Mouse (Mus musculus): ENCODE measurements around the gene Gbx2. TPM values are rescaled to one million over a fixed set of nuclear protein-coding genes. Genes with fewer than 3 reads are reported as not detected.

Gene Gbx2
- total RNA-seq, 2 experiments from 2014 or later: 1.6 TPM; not detected in 1

DNA sequence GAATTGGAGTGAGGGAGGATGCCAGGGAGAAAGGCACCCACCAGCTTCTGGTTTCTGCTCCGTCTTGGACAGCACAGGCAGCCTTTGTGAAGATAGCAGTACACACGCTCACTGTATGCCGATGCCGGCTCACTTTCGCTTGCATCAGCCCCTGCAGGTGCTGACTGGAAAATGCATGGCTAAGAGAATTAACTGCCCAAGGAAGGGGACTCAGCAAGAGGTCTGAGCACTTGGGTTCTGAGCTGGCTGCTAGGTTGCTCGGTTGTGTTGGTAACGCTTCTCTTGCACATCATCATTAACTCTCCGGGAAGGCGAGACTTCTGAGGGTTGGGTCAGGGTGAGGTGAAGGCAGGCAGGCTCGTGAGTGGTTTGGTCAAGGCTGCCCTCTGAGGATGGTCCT, 9.2 kb downstream of the Gbx2 start:
- 0 out of 2 replicates have a peak, but pooled peaks have one; percentile 22 for ATAC-seq (replicated peaks; ENCODE audit: low FRiP score, low TSS enrichment, poor library complexity, severe bottlenecking)

DNA sequence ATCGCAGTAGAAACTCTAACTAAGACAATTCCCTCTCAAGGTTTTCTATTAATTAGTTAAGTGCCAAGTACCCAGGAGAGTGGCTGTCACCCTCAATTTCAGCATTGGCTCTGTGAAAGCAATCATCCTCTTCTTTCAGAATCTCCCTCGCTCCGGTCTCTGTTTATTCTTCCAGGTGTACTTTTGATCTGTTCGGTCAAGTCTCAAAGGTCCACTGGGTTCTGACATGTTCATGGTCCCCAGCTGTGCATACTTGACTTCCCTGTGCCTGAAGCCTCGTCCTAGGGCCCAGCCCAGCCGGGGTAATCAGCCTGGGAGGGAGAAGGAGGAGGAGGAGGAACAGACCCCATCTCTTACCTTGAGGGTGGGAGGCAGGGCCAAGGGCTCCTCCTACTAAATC, 11.8 kb downstream of the Gbx2 start:
- no peak for ATAC-seq (replicated peaks; ENCODE audit: low FRiP score, low TSS enrichment, poor library complexity, severe bottlenecking)

DNA sequence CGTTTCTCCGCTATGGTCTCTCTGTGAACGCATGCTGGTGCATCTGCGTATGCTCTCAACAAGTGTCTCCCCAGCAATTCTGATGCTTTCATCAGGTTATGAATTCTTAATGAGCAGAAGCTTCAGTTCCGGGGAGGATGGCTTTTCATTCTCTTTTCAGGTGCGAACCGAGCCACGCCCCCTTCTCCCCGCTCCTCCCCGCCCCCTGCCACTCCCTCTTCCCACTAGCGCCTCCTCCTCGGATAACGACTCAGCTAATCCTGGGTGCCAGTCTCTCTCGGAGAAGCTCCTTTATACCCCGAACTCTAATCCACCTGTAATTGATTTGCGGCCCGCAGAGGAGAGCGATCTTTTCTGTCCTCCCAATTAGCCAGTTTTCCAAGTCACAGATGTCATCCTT, 12.9 kb downstream of the Gbx2 start:
- no peak for ATAC-seq (replicated peaks; ENCODE audit: low FRiP score, low TSS enrichment, poor library complexity, severe bottlenecking)

GRCm38 (mm10) chr1:89913611-89914010, 17.4 kb downstream of the Gbx2 start:
- no peak for ATAC-seq (replicated peaks; ENCODE audit: low FRiP score, low TSS enrichment, poor library complexity, severe bottlenecking)

DNA sequence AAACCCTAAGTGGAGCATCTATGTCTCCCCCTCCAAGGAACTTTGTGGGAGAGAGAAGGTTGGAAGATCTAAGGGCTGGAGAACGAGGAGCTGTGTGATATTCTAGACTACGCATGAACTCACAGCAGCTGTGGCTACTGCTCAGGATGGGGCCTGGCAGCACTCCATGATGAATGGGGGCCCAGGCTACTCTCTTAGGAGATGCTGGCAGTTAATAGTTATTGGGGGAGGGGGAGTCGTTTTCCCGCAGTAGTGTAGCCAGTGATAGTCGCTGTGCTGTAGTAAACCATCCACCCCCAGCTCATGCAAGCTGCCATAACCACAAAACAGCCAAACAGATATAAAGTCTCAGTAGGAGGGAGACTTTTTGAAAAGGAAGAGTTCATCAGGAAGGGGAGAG, 18.6 kb downstream of the Gbx2 start:
- ATAC-seq (replicated peaks; ENCODE audit: low FRiP score, low TSS enrichment, poor library complexity, severe bottlenecking): no peak

DNA sequence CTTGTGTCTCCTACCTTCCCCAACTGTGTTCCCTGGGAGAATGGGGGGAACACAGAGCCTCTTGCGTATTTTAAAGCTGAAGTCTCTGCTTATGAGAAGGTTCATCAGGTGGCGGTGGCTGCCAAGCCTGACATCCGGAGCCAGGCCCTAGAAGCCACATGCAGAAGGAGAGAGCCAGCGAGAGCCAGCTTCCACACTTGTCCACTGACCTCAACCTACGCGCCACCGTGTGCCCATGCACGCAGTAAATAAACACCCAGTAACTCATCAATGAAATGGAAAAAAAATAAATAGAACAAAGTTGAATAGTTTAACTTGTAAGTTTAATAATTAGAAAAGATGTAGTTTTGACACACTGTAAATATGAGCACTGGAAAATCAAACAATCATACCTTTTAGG, 21.2 kb downstream of the Gbx2 start:
- ATAC-seq (replicated peaks; ENCODE audit: low FRiP score, low TSS enrichment, poor library complexity, severe bottlenecking): no peak

DNA sequence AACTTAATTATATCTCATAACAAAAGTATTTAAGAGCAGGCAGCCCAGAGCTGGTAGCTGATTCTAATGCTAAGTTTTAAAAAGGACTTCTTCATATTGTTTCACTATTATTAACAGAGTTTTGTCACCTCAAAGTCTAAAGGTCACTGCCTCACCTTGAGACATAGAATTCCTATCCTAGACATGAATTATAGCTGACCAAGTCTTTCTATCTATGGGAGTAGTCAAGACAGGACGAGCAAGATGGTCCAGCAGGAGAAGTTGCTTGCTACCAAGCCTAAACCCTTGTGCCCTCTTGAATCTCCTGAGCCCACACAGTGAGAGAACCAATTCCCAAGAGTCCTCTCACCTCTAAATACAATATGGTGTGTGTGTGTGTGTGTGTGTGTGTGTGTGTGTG, 28.3 kb downstream of the Gbx2 start:
- no peak for ATAC-seq (replicated peaks; ENCODE audit: low FRiP score, low TSS enrichment, poor library complexity, severe bottlenecking)

GRCm38 (mm10) chr1:89902236-89902635, 28.7 kb downstream of the Gbx2 start:
- ATAC-seq (replicated peaks; ENCODE audit: low FRiP score, low TSS enrichment, poor library complexity, severe bottlenecking): no peak

DNA sequence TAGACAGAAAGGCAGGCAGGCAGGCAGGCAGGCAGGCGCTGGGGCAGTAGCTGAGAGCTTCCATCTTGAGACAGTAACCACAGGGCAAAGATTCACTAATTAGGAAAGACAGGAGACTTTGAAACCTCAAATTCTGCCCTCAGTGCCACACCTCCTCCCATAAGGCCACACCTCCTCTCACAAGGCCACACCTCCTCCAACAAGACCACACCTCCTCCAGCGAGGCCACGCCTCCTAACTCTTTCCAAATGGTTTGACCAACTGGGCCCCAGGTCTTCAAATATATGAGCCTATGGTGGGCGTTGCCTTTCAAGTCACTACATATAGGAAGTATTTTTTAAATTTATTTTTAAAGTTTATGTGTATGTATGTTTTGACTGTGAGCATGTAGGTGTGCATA, 29.6 kb downstream of the Gbx2 start:
- ATAC-seq (replicated peaks; ENCODE audit: low FRiP score, low TSS enrichment, poor library complexity, severe bottlenecking): no peak

DNA sequence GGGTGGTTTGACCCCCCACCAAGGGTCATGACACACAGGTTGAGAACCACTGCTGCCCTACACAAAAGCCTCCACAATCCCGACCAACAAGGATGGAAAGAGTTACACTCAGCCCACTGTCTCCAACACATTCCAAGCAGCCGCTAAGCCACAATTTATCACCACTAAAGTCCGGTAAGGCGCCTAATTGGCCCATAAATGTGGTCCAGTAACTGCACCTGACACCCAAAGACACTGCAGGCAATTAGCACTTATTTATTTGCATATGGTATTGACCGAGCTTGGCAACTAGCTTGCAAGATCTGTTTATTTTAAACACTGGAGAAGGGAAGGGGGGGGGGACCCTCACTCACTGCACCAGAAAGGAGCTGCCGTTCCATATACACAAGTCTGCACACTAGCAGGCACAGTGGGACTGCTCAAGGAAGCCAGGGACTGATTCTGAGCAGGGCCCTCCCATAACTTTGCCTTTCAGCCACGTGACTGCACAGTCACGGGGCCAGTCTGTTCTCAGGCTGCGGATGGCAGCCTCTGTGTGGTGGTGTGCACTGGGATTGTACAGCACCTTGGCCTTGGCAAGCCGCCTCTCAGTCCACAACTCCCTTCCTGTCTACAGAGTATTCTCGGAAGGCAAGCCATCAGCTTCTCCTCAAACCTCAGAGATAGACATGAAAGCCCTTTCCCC, 31.1 kb downstream of the Gbx2 start:
- no peak for ATAC-seq (replicated peaks; ENCODE audit: low FRiP score, low TSS enrichment, poor library complexity, severe bottlenecking)

GRCm38 (mm10) chr1:89899036-89899435, 31.9 kb downstream of the Gbx2 start:
- no peak for ATAC-seq (replicated peaks; ENCODE audit: low FRiP score, low TSS enrichment, poor library complexity, severe bottlenecking)

DNA sequence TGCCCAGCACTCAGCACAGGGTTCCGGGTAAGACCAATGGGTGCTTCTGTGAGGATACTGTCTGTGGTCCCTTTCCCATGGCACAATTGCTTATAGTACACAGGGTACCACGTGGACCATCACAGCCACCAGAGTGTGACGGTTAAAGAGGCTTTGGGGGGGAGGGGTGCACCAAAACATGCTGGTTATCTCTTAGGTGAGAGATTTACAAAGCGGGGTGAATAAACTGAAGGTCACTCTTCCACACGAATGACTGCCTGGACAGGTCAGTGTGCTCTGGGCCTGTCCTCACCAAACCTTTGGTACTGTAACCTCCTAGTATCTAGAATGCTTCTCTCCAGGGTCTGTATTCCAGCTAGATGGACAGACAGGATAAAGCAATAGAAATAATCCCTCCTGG, 35.2 kb downstream of the Gbx2 start:
- ATAC-seq (replicated peaks; ENCODE audit: low FRiP score, low TSS enrichment, poor library complexity, severe bottlenecking): no peak

DNA sequence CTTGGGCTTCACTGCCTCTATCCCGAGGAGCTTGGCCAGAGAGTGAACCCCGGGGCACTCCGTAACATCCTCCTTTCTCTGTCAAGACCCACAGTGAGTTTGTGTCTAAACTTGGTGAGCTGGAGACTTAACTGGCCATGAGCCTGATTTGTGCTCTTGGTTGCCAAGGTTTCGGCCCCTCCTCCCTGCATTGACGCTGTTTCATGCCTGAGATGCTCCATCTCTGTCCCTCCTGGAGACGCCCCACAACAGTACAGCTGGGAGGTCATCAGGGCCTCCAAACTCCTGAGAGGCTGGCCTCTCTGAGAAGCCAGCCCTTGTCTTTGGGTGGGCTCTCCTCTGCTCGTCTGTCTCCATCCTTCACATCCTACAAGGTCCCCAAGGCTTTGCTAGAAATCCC, 38.7 kb downstream of the Gbx2 start:
- ATAC-seq (replicated peaks; ENCODE audit: low FRiP score, low TSS enrichment, poor library complexity, severe bottlenecking): no peak

GRCm38 (mm10) chr1:89891400-89891799, 39.6 kb downstream of the Gbx2 start:
- no peak for ATAC-seq (replicated peaks; ENCODE audit: low FRiP score, low TSS enrichment, poor library complexity, severe bottlenecking)

GRCm38 (mm10) chr1:89885696-89886095, 45.3 kb downstream of the Gbx2 start:
- ATAC-seq (replicated peaks; ENCODE audit: low FRiP score, low TSS enrichment, poor library complexity, severe bottlenecking): no peak

DNA sequence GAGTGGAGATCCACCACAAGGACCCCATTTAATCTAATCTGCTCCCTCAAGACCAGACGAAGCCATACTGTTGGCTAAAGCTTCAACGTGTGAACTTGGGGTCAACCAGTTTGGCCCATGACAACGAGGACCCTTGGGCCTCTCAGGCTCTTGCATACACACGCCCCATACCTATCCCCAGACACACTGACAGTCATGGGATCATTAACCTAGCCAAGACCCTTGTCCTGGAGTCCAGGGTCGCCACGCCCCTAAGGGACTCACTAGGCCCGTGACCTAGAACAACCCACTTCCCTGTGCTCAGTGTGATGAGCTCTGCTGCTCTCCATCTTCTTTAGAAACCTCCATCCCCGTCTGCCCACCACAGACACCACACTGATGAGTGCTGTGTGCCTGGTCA, 46.6 kb downstream of the Gbx2 start:
- ATAC-seq (replicated peaks; ENCODE audit: low FRiP score, low TSS enrichment, poor library complexity, severe bottlenecking): no peak

DNA sequence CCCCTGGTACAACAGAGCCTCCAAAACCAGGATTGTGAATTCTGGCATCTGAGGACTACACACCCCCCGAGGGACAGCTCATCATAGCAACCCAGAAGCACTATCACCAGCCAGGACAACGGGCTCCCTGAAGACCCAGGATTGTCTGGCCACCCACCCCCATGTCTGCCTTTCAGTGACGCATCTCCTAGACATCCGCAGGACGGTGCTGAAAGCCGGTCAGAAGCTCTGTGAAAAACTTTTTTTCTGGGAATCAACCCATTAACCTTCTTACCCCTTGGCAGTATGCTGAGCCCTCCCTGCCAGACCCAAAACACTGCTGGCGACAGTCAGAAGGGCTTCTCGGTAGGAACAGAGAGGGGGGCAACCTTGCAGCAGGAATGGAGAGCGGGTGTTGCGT, 50.1 kb downstream of the Gbx2 start:
- ATAC-seq (replicated peaks; ENCODE audit: low FRiP score, low TSS enrichment, poor library complexity, severe bottlenecking): no peak

GRCm38 (mm10) chr1:89880193-89880592, 50.8 kb downstream of the Gbx2 start:
- ATAC-seq (replicated peaks; ENCODE audit: low FRiP score, low TSS enrichment, poor library complexity, severe bottlenecking): no peak

GRCm38 (mm10) chr1:89878496-89878895, 52.5 kb downstream of the Gbx2 start:
- no peak for ATAC-seq (replicated peaks; ENCODE audit: low FRiP score, low TSS enrichment, poor library complexity, severe bottlenecking)
